Mouse (Mus musculus): ENCODE measurements at regions not wholly inside any gene's neighbourhood (a gene's known extent, or its start where the extent isn't known, plus 50 kb on each side); places are given as distances from the start of the nearest gene placed in this dataset.

DNA sequence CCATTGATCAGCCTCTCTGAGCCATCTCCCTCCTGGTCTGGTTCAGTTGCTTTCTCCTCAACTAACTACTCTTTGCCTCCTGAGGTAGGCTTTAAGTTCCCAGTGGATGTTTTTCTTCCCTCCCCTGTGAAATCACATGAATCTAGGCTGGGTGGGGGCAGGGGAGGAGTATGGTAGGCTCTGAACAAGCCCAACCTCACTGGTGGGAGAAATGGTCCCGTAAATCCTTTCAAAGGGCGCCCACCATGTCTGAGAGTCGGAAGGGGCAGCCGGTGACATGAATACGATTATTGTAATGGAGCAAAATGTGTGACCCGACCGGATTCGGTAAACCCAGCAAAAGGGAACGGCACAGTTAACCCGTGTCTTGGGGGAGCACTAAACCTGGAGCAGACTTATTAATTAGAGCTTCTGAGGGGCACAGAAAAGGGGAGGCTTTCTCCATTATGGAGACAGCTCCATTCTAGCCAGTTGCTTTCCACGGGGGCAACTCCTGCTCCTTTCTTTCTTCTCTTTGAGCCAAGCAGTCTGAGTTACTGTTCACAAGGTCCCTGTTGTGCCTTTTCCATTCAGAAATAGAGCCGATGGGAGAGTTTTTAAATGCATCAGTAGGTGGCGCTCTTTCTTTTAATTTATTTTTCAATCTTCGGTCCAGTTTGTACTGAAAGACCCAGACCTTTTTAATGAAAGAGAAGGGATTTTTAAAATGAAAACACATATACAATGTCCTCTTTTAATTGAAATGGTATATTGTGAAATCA lies 730.8 kb downstream of the Egfem1 start:
- Histone ChIP-seq H3K4me3 (no peak overlapping the region), H3K36me3 (no peaks in the 10 kb centered on the region), H3K9me3 (replicated peaks) (no peaks in the 10 kb centered on the region), H3K4me1 (peaks cover 7% of the 10 kb centered on the region), H3K27ac (replicated peaks) (peak overlapping the region; percentile 42; the same call in 1 of the 2 replicates), H3K27me3 (ENCODE audit: low read depth, poor library complexity, severe bottlenecking) (peaks cover 24% of the 10 kb centered on the region)
- DNase-seq (ENCODE audit: low spot score), result peak; percentile 13
- 58% methylated on average over 14 of the region's 14 CpGs for WGBS

GRCm38 (mm10) chr3:29806046-29806445 lies 724.2 kb downstream of the Egfem1 start:
- peaks cover 6% of the 10 kb centered on the region; the same call in 1 of the 2 replicates for H3K4me1 ChIP-seq
- no peak overlapping the region for H3K4me3 ChIP-seq
- WGBS, result 88% methylated on average over 2 of the region's 2 CpGs
- H3K27me3 ChIP-seq (ENCODE audit: low read depth, poor library complexity, severe bottlenecking), result peaks cover 30% of the 10 kb centered on the region
- H3K9me3 ChIP-seq (replicated peaks), result no peaks in the 10 kb centered on the region
- DNase-seq (ENCODE audit: low spot score), result no peak
- H3K27ac ChIP-seq (replicated peaks), result no peak overlapping the region
- no peaks in the 10 kb centered on the region for H3K36me3 ChIP-seq

GRCm38 (mm10) chr3:29803456-29803855 lies 721.6 kb downstream of the Egfem1 start:
- H3K36me3 ChIP-seq, result no peaks in the 10 kb centered on the region
- WGBS, result 56% methylated on average over 5 of the region's 5 CpGs
- no peak for DNase-seq (ENCODE audit: low spot score)
- H3K4me1 ChIP-seq, result peaks cover 9% of the 10 kb centered on the region; the same call in 1 of the 2 replicates
- no peaks in the 10 kb centered on the region for H3K9me3 ChIP-seq (replicated peaks)
- H3K27me3 ChIP-seq (ENCODE audit: low read depth, poor library complexity, severe bottlenecking), result peaks cover 34% of the 10 kb centered on the region
- H3K4me3 ChIP-seq, result no peak overlapping the region
- H3K27ac ChIP-seq (replicated peaks), result no peak overlapping the region

DNA sequence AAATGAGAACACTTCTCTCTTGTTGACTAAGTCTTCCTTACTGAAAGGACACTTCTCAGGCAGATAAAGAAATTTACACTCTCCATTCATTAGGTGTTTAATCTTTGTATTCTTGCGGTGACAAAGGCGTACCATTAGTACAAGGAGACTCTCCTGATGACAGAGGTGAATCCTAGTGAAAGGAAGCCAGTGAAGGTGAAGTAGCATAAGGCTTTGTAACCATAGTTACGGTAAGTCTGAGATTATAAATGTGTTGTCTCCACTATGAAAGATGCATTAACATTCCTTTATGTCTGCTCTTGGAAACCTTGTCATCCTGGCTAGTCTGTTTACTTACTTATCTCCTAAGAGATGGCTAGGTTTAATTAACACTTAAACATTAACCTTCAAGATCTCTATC lies 719.3 kb downstream of the Egfem1 start:
- DNase-seq (ENCODE audit: low spot score), result no peak
- H3K4me1 ChIP-seq, result peaks cover 9% of the 10 kb centered on the region; the same call in 1 of the 2 replicates
- 56% methylated on average over 3 of the region's 3 CpGs for WGBS

GRCm38 (mm10) chr3:29774365-29774764 lies 692.5 kb downstream of the Egfem1 start:
- Histone ChIP-seq H3K4me3 (no peak overlapping the region), H3K27me3 (ENCODE audit: low read depth, poor library complexity, severe bottlenecking) (no peaks in the 10 kb centered on the region), H3K36me3 (no peaks in the 10 kb centered on the region), H3K9me3 (replicated peaks) (no peaks in the 10 kb centered on the region), H3K4me1 (no peaks in the 10 kb centered on the region), H3K27ac (replicated peaks) (no peak overlapping the region)
- 88% methylated on average over 3 of the region's 3 CpGs for whole genome bisulfite sequencing
- DNase-seq (ENCODE audit: low spot score), result no peak

More for the DNA sequence above, 719.3 kb downstream of the Egfem1 start:
- Histone ChIP-seq H3K27ac (replicated peaks) (no peak overlapping the region), H3K4me3 (no peak overlapping the region), H3K27me3 (ENCODE audit: low read depth, poor library complexity, severe bottlenecking) (peaks cover 47% of the 10 kb centered on the region), H3K36me3 (no peaks in the 10 kb centered on the region), H3K9me3 (replicated peaks) (no peaks in the 10 kb centered on the region)

DNA sequence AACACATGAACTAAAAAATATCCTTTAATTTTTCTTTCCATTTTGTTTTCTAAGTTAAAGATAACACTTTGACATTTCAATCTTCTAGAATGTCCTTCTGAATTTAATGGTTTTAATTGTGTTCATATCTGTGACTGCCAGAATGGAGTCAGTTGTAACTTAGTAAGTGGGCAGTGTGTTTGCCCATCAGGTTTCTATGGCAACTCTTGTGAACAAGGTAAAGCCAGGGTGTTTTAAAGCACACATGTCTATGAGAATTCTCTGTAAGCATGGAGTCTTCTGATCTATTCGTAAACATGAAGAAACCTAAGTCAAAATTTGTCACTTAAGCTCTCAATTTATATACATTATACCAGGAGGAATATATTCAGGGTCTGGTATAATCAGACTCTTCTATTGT lies 689.4 kb downstream of the Egfem1 start:
- Histone ChIP-seq H3K27ac (replicated peaks) (no peak overlapping the region), H3K9me3 (replicated peaks) (no peaks in the 10 kb centered on the region), H3K4me1 (no peaks in the 10 kb centered on the region), H3K27me3 (ENCODE audit: low read depth, poor library complexity, severe bottlenecking) (no peaks in the 10 kb centered on the region), H3K36me3 (no peaks in the 10 kb centered on the region), H3K4me3 (no peak overlapping the region)
- 85% methylated on average over 1 of the region's 1 CpGs for WGBS
- DNase-seq (ENCODE audit: low spot score), result no peak

DNA sequence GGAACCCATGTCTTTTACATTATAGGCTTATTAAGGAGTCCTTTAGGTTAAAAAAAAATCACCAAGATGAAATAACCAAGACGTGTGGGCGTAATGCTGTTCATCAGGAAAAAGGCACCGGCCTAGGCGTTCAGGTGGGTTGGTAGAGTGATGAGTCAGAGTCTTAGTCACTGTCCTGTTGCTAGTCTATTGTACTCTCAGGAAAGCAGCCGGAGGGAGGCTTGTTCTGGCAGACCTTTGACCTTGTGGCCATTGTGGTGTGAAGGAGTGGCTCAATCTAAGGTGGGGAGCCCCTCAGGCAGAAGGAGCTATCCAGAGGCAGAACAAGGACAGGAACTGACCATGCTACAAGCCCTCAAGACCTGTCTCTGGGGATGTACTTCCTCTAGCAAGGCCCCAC lies 686.8 kb downstream of the Egfem1 start:
- no peaks in the 10 kb centered on the region for H3K27me3 ChIP-seq (ENCODE audit: low read depth, poor library complexity, severe bottlenecking)
- H3K9me3 ChIP-seq (replicated peaks), result no peaks in the 10 kb centered on the region
- no peaks in the 10 kb centered on the region for H3K4me1 ChIP-seq
- no peaks in the 10 kb centered on the region for H3K36me3 ChIP-seq
- DNase-seq (ENCODE audit: low spot score), result no peak
- WGBS, result 70% methylated on average over 5 of the region's 5 CpGs
- no peak overlapping the region for H3K4me3 ChIP-seq
- H3K27ac ChIP-seq (replicated peaks), result no peak overlapping the region

GRCm38 (mm10) chr3:29764021-29764420 lies 682.2 kb downstream of the Egfem1 start:
- no peak overlapping the region for H3K27ac ChIP-seq (replicated peaks)
- H3K36me3 ChIP-seq, result no peaks in the 10 kb centered on the region
- WGBS, result 92% methylated on average over 3 of the region's 3 CpGs
- no peaks in the 10 kb centered on the region for H3K27me3 ChIP-seq (ENCODE audit: low read depth, poor library complexity, severe bottlenecking)
- no peak overlapping the region for H3K4me3 ChIP-seq
- H3K4me1 ChIP-seq, result no peaks in the 10 kb centered on the region
- no peaks in the 10 kb centered on the region for H3K9me3 ChIP-seq (replicated peaks)
- no peak for DNase-seq (ENCODE audit: low spot score)

GRCm38 (mm10) chr3:29757821-29758494 lies 676.1 kb downstream of the Egfem1 start:
- DNase-seq (ENCODE audit: low spot score), result no peak
- Histone ChIP-seq H3K4me3 (no peak overlapping the region), H3K27ac (replicated peaks) (no peak overlapping the region), H3K36me3 (no peaks in the 10 kb centered on the region), H3K27me3 (ENCODE audit: low read depth, poor library complexity, severe bottlenecking) (no peaks in the 10 kb centered on the region), H3K9me3 (replicated peaks) (no peaks in the 10 kb centered on the region), H3K4me1 (no peaks in the 10 kb centered on the region)
- 89% methylated on average over 8 of the region's 8 CpGs for WGBS
